Mouse (Mus musculus): ENCODE data around the gene Pip5k1b. TPM values are rescaled to one million over a fixed set of nuclear protein-coding genes. Genes with fewer than 3 reads are reported as not detected.

The Pip5k1b gene
- polyA plus RNA-seq, 1 experiment from 2014 or later, result 1.3 TPM

DNA sequence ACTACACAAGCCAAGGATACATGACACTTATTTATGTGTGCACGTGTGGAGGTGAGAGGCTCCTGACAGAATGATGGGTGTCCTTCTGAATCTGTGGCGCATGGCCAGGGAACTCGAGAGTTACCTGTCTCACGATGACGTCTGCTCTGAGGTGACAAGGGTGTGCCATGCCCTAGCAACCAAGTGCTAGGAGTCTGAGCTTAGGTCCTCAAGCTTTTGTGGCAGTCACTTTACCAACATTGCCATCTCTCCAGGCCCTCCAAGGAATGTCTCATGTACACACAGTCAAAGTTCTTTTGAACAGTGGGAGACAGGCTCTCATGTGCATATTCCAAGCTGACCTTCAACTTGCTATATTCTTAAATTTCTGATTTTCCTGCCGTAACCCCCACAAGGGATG, 297.7 kb downstream of the Pip5k1b start:
- no peaks in the 10 kb centered on the region for H3K27me3 ChIP-seq (ENCODE audit: control insufficient read depth, insufficient read depth, low read length)
- WGBS, result 94% methylated on average over 6 of the region's 6 CpGs
- no peak overlapping the region for H3K4me3 ChIP-seq (ENCODE audit: low read depth, low read length)
- no peaks in the 10 kb centered on the region for H3K9me3 ChIP-seq (ENCODE audit: control insufficient read depth, low read length)
- H3K4me2 ChIP-seq (ENCODE audit: low read depth), result no peak overlapping the region
- H3K27ac ChIP-seq (ENCODE audit: low read depth, low read length), result no peak overlapping the region
- DNase-seq (ENCODE audit: low spot score), result no peak
- H3K36me3 ChIP-seq (ENCODE audit: control insufficient read depth, insufficient read depth, low read length), result no peaks in the 10 kb centered on the region; the same call in 1 of the 2 replicates
- H3K9ac ChIP-seq (ENCODE audit: low read length), result no peak overlapping the region
- no peaks in the 10 kb centered on the region for H3K4me1 ChIP-seq (ENCODE audit: control insufficient read depth, insufficient read depth, low read length)
- ATAC-seq (ENCODE audit: insufficient read depth, low FRiP score, low TSS enrichment), result no peak

- Histone ChIP-seq H3K4me1 (ENCODE audit: control insufficient read depth, insufficient read depth, low read length) (no peaks in the 10 kb centered on the region), H3K4me3 (ENCODE audit: low read depth, low read length) (no peak overlapping the region), H3K27me3 (ENCODE audit: control insufficient read depth, insufficient read depth, low read length) (no peaks in the 10 kb centered on the region), H3K36me3 (ENCODE audit: control insufficient read depth, insufficient read depth, low read length) (no peaks in the 10 kb centered on the region), H3K9me3 (ENCODE audit: control insufficient read depth, low read length) (no peaks in the 10 kb centered on the region), H3K27ac (ENCODE audit: low read depth, low read length) (no peak overlapping the region), H3K9ac (ENCODE audit: low read length) (no peak overlapping the region), H3K4me2 (ENCODE audit: low read depth) (no peak overlapping the region)
- DNase-seq (ENCODE audit: low spot score) (no peak), ATAC-seq (ENCODE audit: insufficient read depth, low FRiP score, low TSS enrichment) (no peak)
- WGBS, result 28% methylated on average over 9 of the region's 9 CpGs
These were observed 301.9 kb downstream of the Pip5k1b start for GRCm38 (mm10) chr19:24253657-24254260.

DNA sequence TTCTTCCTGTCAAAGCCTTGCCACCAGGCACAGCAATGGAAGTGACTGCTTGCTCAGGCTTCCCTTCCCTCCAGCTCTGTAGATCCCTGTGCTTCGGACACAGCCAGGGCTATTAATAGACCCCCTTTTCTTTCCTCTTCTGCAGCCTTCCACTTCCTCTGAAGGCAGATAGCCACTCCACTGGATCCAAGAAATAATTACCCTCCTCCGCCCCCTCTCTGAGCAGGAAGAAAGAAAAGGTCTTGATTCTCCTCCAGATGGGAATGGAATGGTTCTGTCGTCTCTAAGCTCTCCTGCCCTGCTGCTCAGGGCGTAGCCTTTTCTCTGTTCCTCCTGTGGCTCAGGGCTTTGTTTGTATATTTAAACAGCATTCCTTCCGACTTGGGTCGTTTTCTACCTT, 303.8 kb downstream of the Pip5k1b start:
- no peak overlapping the region for H3K4me3 ChIP-seq (ENCODE audit: low read depth, low read length)
- no peak overlapping the region for H3K27ac ChIP-seq (ENCODE audit: low read depth, low read length)
- 22% methylated on average over 6 of the region's 6 CpGs for WGBS
- no peaks in the 10 kb centered on the region for H3K27me3 ChIP-seq (ENCODE audit: control insufficient read depth, insufficient read depth, low read length)
- H3K9me3 ChIP-seq (ENCODE audit: control insufficient read depth, low read length), result no peaks in the 10 kb centered on the region
- DNase-seq (ENCODE audit: low spot score) (no peak), ATAC-seq (ENCODE audit: insufficient read depth, low FRiP score, low TSS enrichment) (no peak)
- no peak overlapping the region for H3K9ac ChIP-seq (ENCODE audit: low read length)
- no peaks in the 10 kb centered on the region for H3K4me1 ChIP-seq (ENCODE audit: control insufficient read depth, insufficient read depth, low read length)
- no peak overlapping the region for H3K4me2 ChIP-seq (ENCODE audit: low read depth)
- no peaks in the 10 kb centered on the region for H3K36me3 ChIP-seq (ENCODE audit: control insufficient read depth, insufficient read depth, low read length)

Other genes with a start within 250 kb of the Pip5k1b start
- gene Fam122a, start 78.5 kb downstream of the Pip5k1b start, polyA plus RNA-seq (2014; fragmentation: Nextera tagmentation; extraction: Ambion mirVana), result 42.2 and 47.2 TPM in 2 replicates
- 1.5 TPM in 2 replicates for gene Tmem252, start 118.1 kb upstream of the Pip5k1b start, polyA plus RNA-seq (2014; fragmentation: Nextera tagmentation; extraction: Ambion mirVana)

All from neural tube, embryonic 11.5 days (tissue).